Mouse (Mus musculus): ENCODE results near the gene Pkd1l3.

- no peak for TF ChIP-seq CTCF (IDR thresholded peaks at IDR 0.05; ENCODE audit: control insufficient read depth, insufficient read depth, insufficient read length)
- no peak for TF ChIP-seq FOSL1 (IDR thresholded peaks at IDR 0.05; ENCODE audit: insufficient read depth, low read length, poor library complexity, severe bottlenecking)
- no peak for TF ChIP-seq USF1 (IDR thresholded peaks at IDR 0.05; ENCODE audit: low read depth)
Observed at GRCm38 (mm10) chr8:109707921-109708320, 93.6 kb downstream of the Pkd1l3 start.

Data from C2C12 (cell line).